Mouse (Mus musculus) intestine, embryonic 14.5 days (tissue): ENCODE measurements around the gene Alox12b. TPM values are rescaled to one million over a fixed set of nuclear protein-coding genes. Genes with fewer than 3 reads are reported as not detected.

Source experiments
- ATAC-seq: fragments of 200-750 bp; cut with Nextera tagmentation; replicated peaks from 2 replicates; pipeline ENCODE4 v1.8.0; 2017; ENCODE audit warnings: low read depth, moderate number of reproducible peaks, moderate TSS enrichment, moderate library complexity; ENCODE audit not compliant: low FRiP score, low TSS enrichment
- DNase-seq: peaks from one replicate; pipeline ENCODE4 v3.0.0-alpha.2; 2018; ENCODE audit warnings: low spot score
- H3K27ac ChIP-seq: fragments of 300-500 bp; sonication (generic); 2 replicates; pipeline ENCODE4 v1.5.1; 2014; ENCODE audit warnings: low read depth, mild to moderate bottlenecking, control low read depth
- H3K27me3 ChIP-seq: fragments of 300-500 bp; sonication (generic); replicated peaks from 2 replicates; pipeline ENCODE4 v1.6.1; 2014; ENCODE audit warnings: low read length, control low read depth; ENCODE audit not compliant: control insufficient read depth, insufficient read depth
- H3K36me3 ChIP-seq: fragments of 300-500 bp; sonication (generic); 2 replicates; pipeline ENCODE4 v1.6.1; 2014; ENCODE audit warnings: low read length, control low read depth; ENCODE audit not compliant: control insufficient read depth, insufficient read depth
- H3K4me1 ChIP-seq: fragments of 300-500 bp; sonication (generic); replicated peaks from 2 replicates; pipeline ENCODE4 v1.6.1; 2014; ENCODE audit warnings: low read length, control low read depth, mixed read lengths; ENCODE audit not compliant: control insufficient read depth, insufficient read depth
- H3K4me2 ChIP-seq: fragments of 300-500 bp; sonication (generic); 2 replicates; pipeline ENCODE4 v1.6.1; 2014; ENCODE audit warnings: low read length
- H3K4me3 ChIP-seq: fragments of 300-500 bp; sonication (generic); 2 replicates; pipeline ENCODE4 v1.5.1; 2014; ENCODE audit warnings: low read depth, low read length, control low read depth, mixed read lengths
- H3K9ac ChIP-seq: fragments of 300-500 bp; sonication (generic); 2 replicates; pipeline ENCODE4 v1.6.1; 2014; ENCODE audit warnings: mild to moderate bottlenecking, low read length
- H3K9me3 ChIP-seq: fragments of 300-500 bp; sonication (generic); 2 replicates; pipeline ENCODE4 v1.6.1; 2016; ENCODE audit warnings: low read length, control low read depth; ENCODE audit not compliant: control insufficient read depth
- WGBS: fragments of 180-500 bp; shearing (Covaris S2); extraction: QIAGEN DNeasy Blood & Tissue Kit; methylation state at CpG from one replicate; pipeline ENCODE4 v1.1.7; 2014; 5-methylcytosine and 5-hydroxymethylcytosine counted together
- polyA plus RNA-seq: library from polyadenylated mRNA; unstranded; fragments of >200 nt; fragmentation: Nextera tagmentation; extraction: Ambion mirVana; gene quantifications from 2 replicates; pipeline ENCODE4 v1.2.1, GENCODE M21; 2014

Alox12b gene
- polyA plus RNA-seq, 1 experiment from 2014 or later, result 0.28 TPM

DNA sequence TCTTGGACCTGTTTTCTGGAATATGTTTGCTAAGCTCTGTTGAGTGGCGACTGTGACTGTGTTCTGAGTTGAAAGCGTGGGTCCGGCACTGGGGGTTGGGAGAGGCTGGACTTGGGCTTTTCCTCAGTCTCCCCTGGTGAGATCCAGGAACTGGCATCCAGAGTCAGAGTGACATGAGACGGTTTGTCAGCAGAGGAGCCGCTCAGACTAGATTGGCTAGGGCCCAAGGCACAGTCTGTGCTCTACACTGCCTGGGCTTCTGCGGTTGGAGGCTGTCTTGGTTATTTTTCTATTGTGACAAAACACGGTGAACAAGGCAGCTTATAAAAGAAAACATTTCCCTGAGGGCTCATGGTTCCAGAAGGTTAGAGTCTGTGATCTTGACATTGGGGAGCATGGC, 9.2 kb upstream of the Alox12b start:
- no peak for ATAC-seq
- no peak overlapping the region for H3K4me2 ChIP-seq
- no peaks in the 10 kb centered on the region for H3K27me3 ChIP-seq
- H3K9me3 ChIP-seq, result no peaks in the 10 kb centered on the region
- DNase-seq, result no peak
- H3K4me3 ChIP-seq, result no peak overlapping the region
- 81% methylated on average over 7 of the region's 7 CpGs for WGBS
- no peak overlapping the region for H3K9ac ChIP-seq
- H3K4me1 ChIP-seq, result 0 out of 2 replicates have a peak, but pooled peaks cover 4% of the 10 kb centered on the region
- H3K36me3 ChIP-seq, result no peaks in the 10 kb centered on the region
- H3K27ac ChIP-seq, result no peak overlapping the region

DNA sequence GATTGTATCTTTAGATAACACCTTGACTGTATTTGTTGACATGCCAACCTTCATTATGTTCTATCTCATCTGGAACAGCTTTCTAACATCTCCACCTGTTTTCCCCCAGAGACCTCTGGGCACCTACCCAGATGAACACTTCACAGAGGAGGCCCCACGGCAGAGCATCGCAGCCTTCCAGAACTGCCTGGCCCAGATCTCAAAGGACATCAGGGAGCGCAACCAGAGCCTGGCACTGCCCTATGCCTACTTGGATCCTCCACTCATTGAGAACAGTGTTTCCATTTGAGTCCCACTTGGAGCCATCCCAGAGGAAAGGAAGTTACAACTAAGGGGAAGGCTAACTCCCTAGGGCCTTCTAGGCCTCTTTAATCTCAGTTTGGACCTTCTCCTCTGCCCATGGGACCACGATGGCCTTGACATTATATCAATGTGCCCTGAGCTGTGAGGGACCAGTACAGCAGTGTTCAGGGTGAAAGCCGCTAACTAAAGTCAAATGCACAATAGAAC, 8.3 kb upstream of the Alox12b start:
- Histone ChIP-seq H3K4me3 (no peak overlapping the region), H3K27me3 (no peaks in the 10 kb centered on the region), H3K4me1 (0 out of 2 replicates have a peak, but pooled peaks cover 4% of the 10 kb centered on the region), H3K9ac (no peak overlapping the region), H3K4me2 (no peak overlapping the region), H3K36me3 (no peaks in the 10 kb centered on the region), H3K9me3 (no peaks in the 10 kb centered on the region), H3K27ac (no peak overlapping the region)
- DNase-seq, result no peak
- 91% methylated on average over 5 of the region's 5 CpGs for WGBS
- ATAC-seq, result no peak

DNA sequence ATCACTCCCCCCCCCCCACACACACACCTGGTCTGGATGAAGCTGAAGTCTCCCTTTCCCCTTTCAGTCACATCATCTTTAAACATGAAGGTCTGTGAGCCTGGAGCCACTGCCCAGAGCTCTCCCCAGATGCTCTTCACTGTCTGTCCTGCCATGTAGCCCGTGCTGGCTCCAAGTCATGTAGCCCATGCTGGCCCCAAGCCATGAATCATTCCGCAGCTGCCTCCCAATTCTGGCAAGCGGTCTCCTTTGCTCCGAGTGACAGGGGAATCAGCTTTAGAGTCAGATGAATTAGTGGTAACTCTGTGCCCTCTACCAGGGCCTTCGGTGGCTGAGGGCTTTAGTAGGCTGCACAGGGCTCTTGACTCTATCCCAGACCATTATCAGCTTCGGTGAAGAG, 7.1 kb upstream of the Alox12b start:
- ATAC-seq, result no peak
- H3K27me3 ChIP-seq, result no peaks in the 10 kb centered on the region
- 75% methylated on average over 6 of the region's 6 CpGs for WGBS

DNA sequence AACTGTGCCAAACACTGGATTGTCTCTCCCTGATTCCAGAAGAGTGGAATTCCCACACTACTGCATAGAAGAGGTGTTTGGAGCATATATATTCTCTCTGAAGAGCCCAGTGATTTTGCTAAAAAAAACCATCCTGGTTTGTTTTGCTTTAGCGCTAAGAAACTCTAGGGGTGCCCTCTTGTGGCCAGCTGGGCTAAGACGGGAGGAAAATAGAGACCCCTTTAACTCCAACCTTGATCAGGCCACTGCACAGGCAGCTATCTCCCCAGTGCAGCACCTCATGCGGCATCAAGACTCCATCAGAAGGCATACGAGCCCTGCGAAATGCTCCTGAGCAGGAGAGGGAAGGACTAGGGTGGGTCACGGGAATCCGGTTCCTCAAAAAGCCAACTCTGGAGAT, 6.3 kb upstream of the Alox12b start:
- peak; percentile 82 for DNase-seq
- peak overlapping the region; percentile 25; the same call in 1 of the 2 replicates for H3K9ac ChIP-seq

More for the DNA sequence above, 7.1 kb upstream of the Alox12b start:
- Histone ChIP-seq H3K4me1 (0 out of 2 replicates have a peak, but pooled peaks cover 4% of the 10 kb centered on the region), H3K9me3 (no peaks in the 10 kb centered on the region), H3K4me3 (no peak overlapping the region), H3K4me2 (no peak overlapping the region), H3K36me3 (no peaks in the 10 kb centered on the region), H3K9ac (no peak overlapping the region), H3K27ac (no peak overlapping the region)
- no peak for DNase-seq

DNA sequence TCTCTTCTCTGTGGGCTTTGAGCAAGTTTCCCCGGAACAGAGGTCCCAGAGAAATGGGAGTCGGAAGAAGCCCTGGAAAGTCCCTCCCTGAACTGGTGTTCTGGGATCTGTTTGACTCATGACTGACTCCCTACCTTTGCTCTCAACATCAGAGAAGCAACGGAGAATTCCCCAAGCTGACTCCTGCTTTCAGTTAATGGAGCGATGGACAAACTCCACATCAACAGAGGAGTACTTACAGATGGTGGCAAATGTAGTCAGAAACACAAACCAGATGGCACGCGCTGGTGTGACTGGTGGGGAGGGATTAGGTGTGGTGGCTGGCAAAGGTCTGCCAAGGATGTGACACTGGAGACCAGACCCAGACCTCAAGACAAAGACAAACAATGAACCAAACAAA, 5.8 kb upstream of the Alox12b start:
- peak overlapping the region; percentile 44 for H3K4me2 ChIP-seq
- 57% methylated on average over 6 of the region's 6 CpGs for WGBS
- ATAC-seq (no peak), DNase-seq (no peak)
- peak overlapping the region; percentile 20 for H3K4me3 ChIP-seq
- no peaks in the 10 kb centered on the region for H3K36me3 ChIP-seq
- H3K27ac ChIP-seq, result no peak overlapping the region
- no peaks in the 10 kb centered on the region for H3K9me3 ChIP-seq
- 0 out of 2 replicates have a peak, but pooled peaks cover 4% of the 10 kb centered on the region for H3K4me1 ChIP-seq
- H3K9ac ChIP-seq, result peak overlapping the region; percentile 25; the same call in 1 of the 2 replicates
- H3K27me3 ChIP-seq, result peaks cover 7% of the 10 kb centered on the region; the same call in 1 of the 2 replicates

More for the DNA sequence above, 6.3 kb upstream of the Alox12b start:
- Histone ChIP-seq H3K4me2 (peak overlapping the region; percentile 44), H3K36me3 (no peaks in the 10 kb centered on the region), H3K27me3 (peaks cover 4% of the 10 kb centered on the region; the same call in 1 of the 2 replicates), H3K27ac (no peak overlapping the region), H3K4me3 (peak overlapping the region; percentile 20), H3K4me1 (0 out of 2 replicates have a peak, but pooled peaks cover 4% of the 10 kb centered on the region), H3K9me3 (no peaks in the 10 kb centered on the region)
- ATAC-seq, result no peak
- WGBS, result 5% methylated on average over 7 of the region's 7 CpGs

DNA sequence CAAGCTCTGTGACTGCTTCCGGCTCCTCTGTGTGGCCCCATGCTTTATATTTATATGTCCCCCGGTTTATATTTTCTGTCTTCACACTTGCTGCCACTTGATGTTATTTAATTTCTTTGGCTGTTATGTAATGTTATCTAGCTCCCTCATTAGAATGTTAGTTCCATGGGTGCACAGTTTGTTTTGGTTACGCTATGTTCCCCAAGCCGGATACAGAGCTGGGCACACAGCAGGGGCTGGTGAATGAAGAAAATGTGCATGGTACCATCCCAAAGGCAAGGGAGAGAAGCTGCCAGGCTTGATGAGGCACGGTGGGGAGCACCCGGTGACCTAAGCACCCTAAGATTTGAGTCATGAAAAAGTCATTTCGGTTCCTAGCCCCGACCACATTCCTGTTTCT, 3.0 kb upstream of the Alox12b start:
- 83% methylated on average over 8 of the region's 8 CpGs for WGBS
- Histone ChIP-seq H3K4me1 (0 out of 2 replicates have a peak, but pooled peaks cover 6% of the 10 kb centered on the region), H3K4me3 (no peak overlapping the region), H3K36me3 (no peaks in the 10 kb centered on the region), H3K27me3 (peaks cover 27% of the 10 kb centered on the region), H3K4me2 (no peak overlapping the region), H3K9me3 (no peaks in the 10 kb centered on the region), H3K9ac (no peak overlapping the region), H3K27ac (no peak overlapping the region)
- DNase-seq, result no peak
- ATAC-seq, result no peak

DNA sequence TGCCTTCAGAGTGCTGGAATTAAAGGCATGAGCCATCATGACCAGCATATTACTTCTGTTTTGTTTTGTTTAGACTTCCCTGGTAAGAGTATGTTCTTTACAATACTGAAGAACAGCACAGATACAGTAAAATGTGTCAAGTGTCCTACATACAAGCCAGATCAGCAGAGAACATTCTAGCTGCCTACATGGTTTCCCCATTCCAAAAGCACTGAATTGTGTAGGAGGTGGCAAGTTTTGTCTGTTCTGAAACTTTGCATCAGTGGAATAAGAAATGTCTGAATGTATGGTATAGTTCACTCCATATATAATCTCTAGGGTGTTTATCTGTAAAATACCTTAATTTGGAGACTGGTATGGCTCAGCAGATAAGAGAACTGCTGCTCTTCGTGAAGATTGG, 1.4 kb upstream of the Alox12b start:
- Histone ChIP-seq H3K9me3 (no peaks in the 10 kb centered on the region), H3K36me3 (no peaks in the 10 kb centered on the region), H3K4me3 (no peak overlapping the region), H3K4me2 (no peak overlapping the region), H3K27me3 (peaks cover 27% of the 10 kb centered on the region), H3K4me1 (0 out of 2 replicates have a peak, but pooled peaks cover 6% of the 10 kb centered on the region), H3K27ac (no peak overlapping the region), H3K9ac (no peak overlapping the region)
- ATAC-seq (no peak), DNase-seq (no peak)
- WGBS, result 32% methylated on average over 1 of the region's 1 CpGs

DNA sequence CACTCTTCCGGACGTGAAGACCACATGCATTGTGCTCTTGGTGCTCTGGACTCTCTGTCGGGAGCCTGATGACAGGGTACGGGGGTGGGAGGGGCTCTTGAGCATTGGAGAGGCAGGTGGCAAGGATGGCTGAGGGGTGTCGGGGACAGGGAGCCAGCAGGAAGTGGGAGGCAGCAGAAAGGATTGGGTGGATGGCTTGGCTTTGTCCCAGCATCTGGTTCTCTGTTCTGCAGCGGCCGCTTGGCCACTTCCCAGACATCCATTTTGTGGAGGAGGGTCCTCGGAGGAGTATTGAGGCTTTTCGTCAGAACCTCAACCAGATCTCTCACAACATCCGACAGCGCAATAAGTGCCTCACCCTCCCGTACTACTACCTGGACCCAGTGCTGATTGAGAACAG, 12.5 kb downstream of the Alox12b start:
- Histone ChIP-seq H3K4me2 (no peak overlapping the region), H3K27ac (no peak overlapping the region), H3K4me1 (no peaks in the 10 kb centered on the region), H3K4me3 (no peak overlapping the region), H3K27me3 (no peaks in the 10 kb centered on the region), H3K36me3 (no peaks in the 10 kb centered on the region), H3K9me3 (no peaks in the 10 kb centered on the region), H3K9ac (no peak overlapping the region)
- DNase-seq (no peak), ATAC-seq (no peak)
- 85% methylated on average over 12 of the region's 12 CpGs for WGBS

DNA sequence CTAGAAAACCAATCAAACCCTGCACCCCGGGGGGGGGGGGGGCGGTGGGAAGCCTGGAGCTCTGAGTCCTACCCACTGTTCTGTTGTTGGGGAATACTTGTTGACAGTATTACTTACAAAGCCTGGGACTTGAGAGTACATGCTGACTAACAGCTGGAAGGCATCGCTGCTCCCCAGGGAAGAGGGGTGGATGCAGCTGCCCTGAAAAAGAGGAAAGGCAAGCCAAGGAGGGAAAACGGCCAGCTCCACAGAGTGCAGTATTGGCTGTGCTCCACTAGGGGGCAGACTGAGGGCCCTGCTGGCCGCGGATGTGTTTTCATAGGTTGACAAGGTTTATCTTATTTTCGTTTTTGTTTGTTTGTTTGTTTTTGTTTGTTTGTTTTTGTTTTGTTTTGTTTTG, 14.8 kb downstream of the Alox12b start:
- Histone ChIP-seq H3K4me1 (no peaks in the 10 kb centered on the region), H3K4me2 (no peak overlapping the region), H3K4me3 (no peak overlapping the region), H3K9me3 (no peaks in the 10 kb centered on the region), H3K9ac (no peak overlapping the region), H3K27ac (no peak overlapping the region), H3K36me3 (no peaks in the 10 kb centered on the region), H3K27me3 (no peaks in the 10 kb centered on the region)
- ATAC-seq (no peak), DNase-seq (peak; percentile 56)
- 29% methylated on average over 7 of the region's 7 CpGs for WGBS
